Mouse (Mus musculus) spleen, adult 2 months (tissue): ENCODE measurements around the gene Gpr39. TPM values are rescaled to one million over a fixed set of nuclear protein-coding genes. Genes with fewer than 3 reads are reported as not detected.

Experiments
- DNase-seq, 2 experiments: peaks; one replicate each; pipeline versions ENCODE4 v3.0.0 to v3.0.0-alpha.2; 2012 to 2021; ENCODE audit warnings: low spot score in 2 of 2, low read depth in 1 of 2
- H3K27ac ChIP-seq: fragments of 200-500 bp; 2 replicates; pipeline ENCODE4 v1.5.1; 2012; ENCODE audit warnings: low read length, inconsistent platforms; ENCODE audit not compliant: insufficient read depth
- H3K27me3 ChIP-seq: fragments of 200-500 bp; 2 replicates; pipeline ENCODE4 v1.6.1; 2012; ENCODE audit warnings: mild to moderate bottlenecking, moderate library complexity, low read length, inconsistent platforms; ENCODE audit not compliant: control insufficient read depth, insufficient read depth
- H3K36me3 ChIP-seq: fragments of 200-500 bp; 2 replicates; pipeline ENCODE4 v1.6.1; 2012; ENCODE audit warnings: mild to moderate bottlenecking, low read length, inconsistent platforms; ENCODE audit not compliant: control insufficient read depth, insufficient read depth
- H3K4me1 ChIP-seq: fragments of 200-500 bp; 2 replicates; pipeline ENCODE4 v1.6.1; 2011; ENCODE audit warnings: inconsistent platforms; ENCODE audit not compliant: control insufficient read depth, insufficient read depth, insufficient read length
- H3K4me3 ChIP-seq: fragments of 200-500 bp; 2 replicates; pipeline ENCODE4 v1.5.1; 2011; ENCODE audit warnings: mild to moderate bottlenecking, inconsistent platforms; ENCODE audit not compliant: insufficient read depth, insufficient read length; ENCODE audit errors: extremely low read depth
- CTCF ChIP-seq: fragments of 200-500 bp; IDR thresholded peaks from 2 replicates; pipeline ENCODE4 v1.5.1; 2011; ENCODE audit warnings: mild to moderate bottlenecking, inconsistent platforms; ENCODE audit not compliant: insufficient read depth, insufficient read length, insufficient replicate concordance; ENCODE audit errors: extremely low read depth
- POLR2A ChIP-seq: fragments of 200-500 bp; IDR thresholded peaks from 2 replicates; pipeline ENCODE4 v1.6.1; 2011; ENCODE audit warnings: low read depth, low read length, inconsistent platforms
- WGBS: fragments of 180-500 bp; shearing (Covaris S2); methylation state at CpG from one replicate; pipeline ENCODE4 v1.1.7; 2018; 5-methylcytosine and 5-hydroxymethylcytosine counted together
- polyA plus RNA-seq: library from polyadenylated mRNA; depleted of rRNA; stranded (reverse); fragments of >200 nt; gene quantifications from 2 replicates; pipeline ENCODE4 v1.2.3, GENCODE M21; 2012

Gpr39 gene
- polyA plus RNA-seq, 1 experiment: 0.29 TPM

- TF ChIP-seq POLR2A: no peak
- TF ChIP-seq CTCF: no peak
- no peak for DNase-seq
- Histone ChIP-seq H3K4me1 (no peaks in the 10 kb centered on the region), H3K4me3 (no peak overlapping the region), H3K27ac (no peak overlapping the region), H3K27me3 (no peaks in the 10 kb centered on the region), H3K36me3 (no peaks in the 10 kb centered on the region)
- 85% methylated on average over 5 of the region's 5 CpGs for WGBS
These were observed 19.4 kb upstream of the Gpr39 start for GRCm38 (mm10) chr1:125657416-125657815.

GRCm38 (mm10) chr1:125660151-125660550, 16.6 kb upstream of the Gpr39 start:
- no peaks in the 10 kb centered on the region for H3K36me3 ChIP-seq
- no peak for DNase-seq
- no peak overlapping the region for H3K27ac ChIP-seq
- TF ChIP-seq POLR2A (no peak), CTCF (no peak)
- H3K4me1 ChIP-seq: no peaks in the 10 kb centered on the region
- no peak overlapping the region for H3K4me3 ChIP-seq
- 91% methylated on average over 4 of the region's 4 CpGs for WGBS
- no peaks in the 10 kb centered on the region for H3K27me3 ChIP-seq

GRCm38 (mm10) chr1:125660901-125661300, 15.9 kb upstream of the Gpr39 start:
- DNase-seq: no peak
- H3K4me1 ChIP-seq: no peaks in the 10 kb centered on the region
- no peaks in the 10 kb centered on the region for H3K27me3 ChIP-seq
- no peak overlapping the region for H3K4me3 ChIP-seq
- TF ChIP-seq POLR2A (no peak), CTCF (no peak)
- 96% methylated on average over 4 of the region's 4 CpGs for WGBS
- H3K36me3 ChIP-seq: no peaks in the 10 kb centered on the region
- H3K27ac ChIP-seq: no peak overlapping the region

GRCm38 (mm10) chr1:125662058-125662457, 14.7 kb upstream of the Gpr39 start:
- H3K4me3 ChIP-seq: no peak overlapping the region
- 91% methylated on average over 2 of the region's 2 CpGs for WGBS
- no peak for TF ChIP-seq POLR2A
- TF ChIP-seq CTCF: no peak
- no peaks in the 10 kb centered on the region for H3K27me3 ChIP-seq
- no peaks in the 10 kb centered on the region for H3K4me1 ChIP-seq
- H3K36me3 ChIP-seq: no peaks in the 10 kb centered on the region
- no peak for DNase-seq
- H3K27ac ChIP-seq: no peak overlapping the region

- Histone ChIP-seq H3K27me3 (no peaks in the 10 kb centered on the region), H3K4me3 (no peak overlapping the region), H3K4me1 (no peaks in the 10 kb centered on the region), H3K27ac (no peak overlapping the region), H3K36me3 (no peaks in the 10 kb centered on the region)
- no peak for DNase-seq
- 70% methylated on average over 5 of the region's 5 CpGs for WGBS
- TF ChIP-seq POLR2A (no peak), CTCF (no peak)
These were observed 14.1 kb upstream of the Gpr39 start for GRCm38 (mm10) chr1:125662660-125663059.

- no peaks in the 10 kb centered on the region for H3K27me3 ChIP-seq
- TF ChIP-seq POLR2A: no peak
- no peak for TF ChIP-seq CTCF
- no peaks in the 10 kb centered on the region for H3K36me3 ChIP-seq
- no peak overlapping the region for H3K4me3 ChIP-seq
- 22% methylated on average over 4 of the region's 4 CpGs for WGBS
- no peak overlapping the region for H3K27ac ChIP-seq
- no peaks in the 10 kb centered on the region for H3K4me1 ChIP-seq
- DNase-seq: no peak
These were observed 13.7 kb upstream of the Gpr39 start for GRCm38 (mm10) chr1:125663104-125663503.

GRCm38 (mm10) chr1:125665127-125665637, 11.6 kb upstream of the Gpr39 start:
- WGBS: 81% methylated on average over 5 of the region's 5 CpGs

More at GRCm38 (mm10) chr1:125665127-125665637, 11.6 kb upstream of the Gpr39 start:
- Histone ChIP-seq H3K27me3 (no peaks in the 10 kb centered on the region), H3K4me1 (no peaks in the 10 kb centered on the region), H3K4me3 (no peak overlapping the region), H3K36me3 (no peaks in the 10 kb centered on the region), H3K27ac (no peak overlapping the region)
- no peak for TF ChIP-seq CTCF
- TF ChIP-seq POLR2A: no peak
- DNase-seq: no peak
